Comparison of ENCODE assay signal across 23 mouse cellular contexts in genomic region chr1:84877590-84877989, GRCm38 (mm10). TPM values are rescaled to one million over a fixed set of nuclear protein-coding genes. Genes with fewer than 3 reads are reported as not detected.
DNase-seq lines count a peak whose midpoint lies in the region; ATAC-seq and TF ChIP-seq lines count a peak whose summit lies in the region.
"Had no signal": no experiment of that assay in that cellular context is flagged by ENCODE, and none has a peak within 500 bp of the region (broad histone marks: within the 10 kb centered on the region; RNA-seq: fewer than 3 reads in every experiment).

No protein-coding gene starts in this region.

- H3K4me1 ChIP-seq in kidney, adult 2 months (ENCODE audit: control insufficient read depth, insufficient read depth, low read length), result peaks cover 12% of the 10 kb centered on the region; the same call in 1 of the 2 replicates
- no peaks in the 10 kb centered on the region for H3K4me1 ChIP-seq in kidney, postnatal 0 days (replicated peaks; ENCODE audit: insufficient read depth, low read length)
- H3K4me1 ChIP-seq in liver, embryonic 14.5 days (replicated peaks; ENCODE audit: control insufficient read depth in 2 of 2, insufficient read depth in 2 of 2, low read length in 1 of 2), result 0 out of 4 replicates have a peak, but pooled peaks cover 0 to 3% of the 10 kb centered on the region in 2 experiments
- H3K4me1 ChIP-seq in thymus, adult 2 months (replicated peaks; ENCODE audit: control insufficient read depth, insufficient read depth, low read length), result no peaks in the 10 kb centered on the region
- H3K4me1 ChIP-seq: heart, embryonic 12.5 days; limb, embryonic 13.5 days; megakaryocyte, embryonic 14.5 days had no signal

- ATAC-seq in kidney, postnatal 0 days (replicated peaks; ENCODE audit: low FRiP score, low read depth), result peak; percentile 55; the same call in 1 of the 2 replicates
- 0 out of 2 replicates have a peak, but pooled peaks have one; percentile 8 for ATAC-seq in liver, embryonic 14.5 days (ENCODE audit: insufficient read depth)
- ATAC-seq: hindbrain, embryonic 16.5 days; midbrain, embryonic 16.5 days had no signal

- no peak for TF ChIP-seq POLR2A in kidney, adult 2 months (IDR thresholded peaks at IDR 0.05; ENCODE audit: low read depth, low read length)
- no peak for TF ChIP-seq POLR2A in thymus, adult 2 months (IDR thresholded peaks at IDR 0.05; ENCODE audit: control insufficient read depth, extremely low read depth, insufficient read depth, low read length, poor library complexity)

- no peaks in the 10 kb centered on the region for H3K9me3 ChIP-seq in kidney, postnatal 0 days (replicated peaks; ENCODE audit: low read length)
- H3K9me3 ChIP-seq in liver, embryonic 14.5 days (ENCODE audit: control insufficient read depth, low read length), result no peaks in the 10 kb centered on the region
- H3K9me3 ChIP-seq: embryonic facial prominence, embryonic 10.5 days; heart, embryonic 12.5 days; limb, embryonic 13.5 days had no signal

- no peak overlapping the region for H3K9ac ChIP-seq in kidney, postnatal 0 days (ENCODE audit: low read depth, low read length)
- no peak overlapping the region for H3K9ac ChIP-seq in liver, embryonic 14.5 days (replicated peaks)
- H3K9ac ChIP-seq: heart, embryonic 12.5 days; limb, embryonic 13.5 days had no signal

- WGBS in kidney, adult 2 months, result 40% methylated on average over 2 of the region's 2 CpGs
- 71% methylated on average over 2 of the region's 2 CpGs for WGBS in kidney, postnatal 0 days
- 58% methylated on average over 2 of the region's 2 CpGs for WGBS in liver, embryonic 14.5 days (ENCODE audit: insufficient replicate concordance)
- 92% methylated on average over 2 of the region's 2 CpGs for WGBS in thymus, adult 2 months

- peak; percentile 53 for DNase-seq in kidney, adult 18-20 months
- DNase-seq in kidney, postnatal 4 days, result no peak
- peak; percentile 89 for DNase-seq in kidney, adult 2 months
- DNase-seq in kidney, postnatal 0 days (ENCODE audit: low spot score), result no peak
- DNase-seq in liver, embryonic 14.5 days (ENCODE audit: low read depth in 3 of 3, low spot score in 3 of 3), result no peak
- no peak for DNase-seq in thymus, adult 2 months
- DNase-seq in heart, postnatal 25 days (ENCODE audit: low spot score), result no peak
- no peak for DNase-seq in gastrocnemius, postnatal 36 days
- DNase-seq: cerebellum, adult 2 months; cerebellum, postnatal 36 days; gastrocnemius, adult 2 months; heart, postnatal 36 days; thymus, postnatal 14 days had no signal

- no peak for TF ChIP-seq EP300 in liver, embryonic 14.5 days (IDR thresholded peaks at IDR 0.05; ENCODE audit: low read depth)

- no peak for TF ChIP-seq CTCF in kidney, adult 2 months (conservative IDR thresholded peaks at IDR 0.05; ENCODE audit: insufficient read depth, insufficient read length, low read depth, low read length)
- TF ChIP-seq CTCF in kidney, postnatal 0 days (IDR thresholded peaks at IDR 0.05; ENCODE audit: low read depth), result no peak
- no peak for TF ChIP-seq CTCF in liver, embryonic 14.5 days (IDR thresholded peaks at IDR 0.05; ENCODE audit: low read depth)
- no peak for TF ChIP-seq CTCF in thymus, adult 2 months (IDR thresholded peaks at IDR 0.05; ENCODE audit: borderline replicate concordance, control insufficient read depth, extremely low read depth, insufficient read depth, low read length, poor library complexity)

- intact Hi-C loops in heart, postnatal 25 days (cut with DNase I), result no loop called here
- intact Hi-C loops in gastrocnemius, postnatal 36 days (cut with DNase I), result no loop called here

- H3K36me3 ChIP-seq in kidney, adult 2 months (ENCODE audit: control insufficient read depth, insufficient read depth, low read length), result no peaks in the 10 kb centered on the region
- no peaks in the 10 kb centered on the region for H3K36me3 ChIP-seq in kidney, postnatal 0 days (ENCODE audit: insufficient read depth, low read length)
- no peaks in the 10 kb centered on the region for H3K36me3 ChIP-seq in liver, embryonic 14.5 days (replicated peaks; ENCODE audit: control insufficient read depth, insufficient read depth, low read depth)
- no peaks in the 10 kb centered on the region for H3K36me3 ChIP-seq in thymus, adult 2 months (ENCODE audit: control insufficient read depth, insufficient read depth, low read length)
- H3K36me3 ChIP-seq: embryonic facial prominence, embryonic 10.5 days; heart, embryonic 12.5 days; limb, embryonic 13.5 days had no signal

- no peak overlapping the region for H3K4me3 ChIP-seq in kidney, adult 2 months (ENCODE audit: insufficient read depth, low read depth, low read length)
- no peak overlapping the region for H3K4me3 ChIP-seq in kidney, postnatal 0 days (replicated peaks; ENCODE audit: low read depth, low read length)
- H3K4me3 ChIP-seq in liver, embryonic 14.5 days (ENCODE audit: insufficient read depth in 1 of 2, low read depth in 2 of 2, low read length in 2 of 2), result no peak overlapping the region
- H3K4me3 ChIP-seq in thymus, adult 2 months (ENCODE audit: control insufficient read depth, insufficient read depth, low read length), result no peak overlapping the region
- H3K4me3 ChIP-seq: embryonic facial prominence, embryonic 10.5 days; gastrocnemius, adult 2 months; heart, embryonic 12.5 days; limb, embryonic 13.5 days; megakaryocyte, embryonic 14.5 days had no signal

- H3K27me3 ChIP-seq in kidney, adult 2 months (replicated peaks; ENCODE audit: control insufficient read depth, insufficient read depth, low read length), result no peaks in the 10 kb centered on the region
- H3K27me3 ChIP-seq in kidney, postnatal 0 days (ENCODE audit: insufficient read depth, low read length), result no peaks in the 10 kb centered on the region
- no peaks in the 10 kb centered on the region for H3K27me3 ChIP-seq in liver, embryonic 14.5 days (ENCODE audit: control insufficient read depth, insufficient read depth, low read length)
- H3K27me3 ChIP-seq in thymus, adult 2 months (ENCODE audit: control insufficient read depth, insufficient read depth, low read length), result no peaks in the 10 kb centered on the region
- H3K27me3 ChIP-seq: CH12.LX; heart, embryonic 12.5 days; limb, embryonic 13.5 days; megakaryocyte, embryonic 14.5 days had no signal

- H3K27ac ChIP-seq in kidney, adult 2 months (ENCODE audit: insufficient read depth, low read depth, low read length), result no peak overlapping the region
- H3K27ac ChIP-seq in kidney, postnatal 0 days, result no peak overlapping the region
- no peak overlapping the region for H3K27ac ChIP-seq in liver, embryonic 14.5 days
- H3K27ac ChIP-seq in thymus, adult 2 months (ENCODE audit: control insufficient read depth, insufficient read depth, low read length), result no peak overlapping the region
- H3K27ac ChIP-seq: embryonic facial prominence, embryonic 10.5 days; gastrocnemius, adult 2 months; limb, embryonic 13.5 days had no signal

- no peak overlapping the region for H3K4me2 ChIP-seq in kidney, postnatal 0 days (ENCODE audit: low read length)
- no peak overlapping the region for H3K4me2 ChIP-seq in liver, embryonic 14.5 days (ENCODE audit: low read depth)
- H3K4me2 ChIP-seq: heart, embryonic 12.5 days; limb, embryonic 13.5 days had no signal

RNA-seq across cellular contexts. Expression of gene Trip12, which starts 37.3 kb away (rescaled TPM):
- polyA plus RNA-seq in kidney, adult 2 months (2012; rRNA removed), result 26.6 and 35.7 TPM in 2 replicates
- 36.8 and 36.9 TPM in 2 replicates for polyA plus RNA-seq in kidney, postnatal 0 days (2015; fragmentation: Nextera tagmentation; extraction: Ambion mirVana)
- polyA plus RNA-seq in liver, embryonic 14.5 days (2012; rRNA removed), result 20.5 and 27.9 TPM in 2 replicates
- polyA plus RNA-seq in liver, embryonic 14.5 days (2014; fragmentation: Nextera tagmentation; extraction: Ambion mirVana), result 30.3 and 34.5 TPM in 2 replicates
- polyA plus RNA-seq in thymus, adult 2 months (2012; rRNA removed), result 48.1 and 51.3 TPM in 2 replicates
- 100 to 1,000 TPM; 185 to 203 TPM for total RNA-seq in heart, postnatal 25 days (2021)
- 100 to 1,000 TPM; 162 to 172 TPM for total RNA-seq in gastrocnemius, postnatal 36 days (2021)

RNA-seq across cellular contexts. Expression of gene Fbxo36, which starts 37.9 kb away (rescaled TPM):
- polyA plus RNA-seq in kidney, adult 2 months (2012; rRNA removed), result 28.7 and 32.3 TPM in 2 replicates
- polyA plus RNA-seq in kidney, postnatal 0 days (2015; fragmentation: Nextera tagmentation; extraction: Ambion mirVana), result 17.9 and 19.9 TPM in 2 replicates
- polyA plus RNA-seq in liver, embryonic 14.5 days (2012; rRNA removed), result 3.9 and 4.0 TPM in 2 replicates
- polyA plus RNA-seq in liver, embryonic 14.5 days (2014; fragmentation: Nextera tagmentation; extraction: Ambion mirVana), result 9.0 TPM in 2 replicates
- polyA plus RNA-seq in thymus, adult 2 months (2012; rRNA removed), result 2.4 and 2.8 TPM in 2 replicates
- 1 to 10 TPM in 1 of 2 experiments, under 1 TPM in 1; 0.98 to 1.7 TPM for total RNA-seq in heart, postnatal 25 days (2021)
- total RNA-seq in gastrocnemius, postnatal 36 days (2021), result 1 to 10 TPM; 1.5 to 2.5 TPM
- total RNA-seq: neutrophil, adult 5-6 weeks had no signal

RNA-seq across cellular contexts. Expression of gene Slc16a14, which starts 57.3 kb away (rescaled TPM):
- 27.6 and 31.2 TPM in 2 replicates for polyA plus RNA-seq in kidney, adult 2 months (2012; rRNA removed)
- polyA plus RNA-seq in kidney, postnatal 0 days (2015; fragmentation: Nextera tagmentation; extraction: Ambion mirVana), result 0.33 and 0.45 TPM in 2 replicates
- 0.01 TPM in 1 of 2 replicates, not detected in the other for polyA plus RNA-seq in liver, embryonic 14.5 days (2012; rRNA removed)
- not detected in 2 replicates for polyA plus RNA-seq in liver, embryonic 14.5 days (2014; fragmentation: Nextera tagmentation; extraction: Ambion mirVana)
- polyA plus RNA-seq in thymus, adult 2 months (2012; rRNA removed), result 0.07 TPM in 1 of 2 replicates, not detected in the other
- under 1 TPM in 1 of 2 experiments, not detected in 1; 0.62 TPM for total RNA-seq in heart, postnatal 25 days (2021)
- total RNA-seq in gastrocnemius, postnatal 36 days (2021), result under 1 TPM; 0.07 to 0.08 TPM
- total RNA-seq: granulocyte monocyte progenitor cell, adult 5-6 weeks; MEL had no signal

Comparison
In these comparisons a context has a peak if more than half of its experiments do, and no peak if none do; other contexts are left out.
1. DNase-seq: peak in kidney, adult 18-20 months (single experiment) and kidney, adult 2 months (single experiment); none in kidney, postnatal 4 days (0 of 2), kidney, postnatal 0 days (single experiment), liver, embryonic 14.5 days (0 of 3), thymus, adult 2 months (single experiment), heart, postnatal 25 days (single experiment) and gastrocnemius, postnatal 36 days (0 of 2).
2. RNA of gene Slc16a14, which starts 57.3 kb away (polyA plus RNA-seq): 27.6 to 31.2 TPM in kidney, adult 2 months; 0.33 to 0.45 TPM in kidney, postnatal 0 days, 0.01 TPM in liver, embryonic 14.5 days and 0.07 TPM in thymus, adult 2 months; every median in the first group is over 10 times any median in the second.